Mouse (Mus musculus): ENCODE measurements around the gene Zfp27. TPM values are rescaled to one million over a fixed set of nuclear protein-coding genes. Genes with fewer than 3 reads are reported as not detected.
A peak's percentile ranks its signal among the peaks of the same experiment; 100 is the strongest.

Gene Zfp27
- polyA plus RNA-seq, 1 experiment, result 0.81 TPM

DNA sequence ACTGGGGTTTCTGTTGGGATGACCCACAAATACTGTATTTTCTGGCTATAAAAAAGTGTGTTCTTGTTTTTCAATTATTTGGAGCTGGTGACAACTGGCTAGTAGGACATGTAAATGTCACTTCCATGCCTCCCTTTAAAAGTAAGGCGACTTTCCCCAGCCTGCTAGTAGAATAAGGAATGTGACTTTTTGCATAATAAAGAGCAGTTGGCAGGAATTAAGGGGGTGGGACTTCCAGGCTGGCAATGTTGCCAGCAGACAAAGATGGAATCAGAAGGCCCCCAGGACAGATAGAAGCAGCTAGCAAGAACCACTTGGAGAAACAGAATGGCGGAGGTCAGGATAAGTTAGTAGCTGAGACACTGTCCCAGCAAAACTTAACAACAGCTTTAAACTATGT lies 3.9 kb upstream of the Zfp27 start:
- H3K36me3 ChIP-seq (ENCODE audit: control insufficient read depth, insufficient read depth, low read length), result peaks cover 12% of the 10 kb centered on the region
- no peak overlapping the region for H3K4me3 ChIP-seq (ENCODE audit: low read depth, low read length)
- H3K4me1 ChIP-seq (ENCODE audit: control insufficient read depth, insufficient read depth, insufficient read length, low read length), result peaks cover 2% of the 10 kb centered on the region; the same call in 1 of the 2 replicates
- 87% methylated on average over 2 of the region's 2 CpGs for WGBS
- TF ChIP-seq POLR2A (IDR thresholded peaks at IDR 0.05; ENCODE audit: low read depth, low read length), result no peak
- TF ChIP-seq CTCF (IDR thresholded peaks at IDR 0.05; ENCODE audit: extremely low read depth, insufficient read length, insufficient replicate concordance, low read depth, low read length), result no peak
- H3K27ac ChIP-seq (ENCODE audit: insufficient read depth, low read depth, low read length), result no peak overlapping the region
- no peaks in the 10 kb centered on the region for H3K27me3 ChIP-seq (ENCODE audit: control insufficient read depth, insufficient read depth, low read length)

DNA sequence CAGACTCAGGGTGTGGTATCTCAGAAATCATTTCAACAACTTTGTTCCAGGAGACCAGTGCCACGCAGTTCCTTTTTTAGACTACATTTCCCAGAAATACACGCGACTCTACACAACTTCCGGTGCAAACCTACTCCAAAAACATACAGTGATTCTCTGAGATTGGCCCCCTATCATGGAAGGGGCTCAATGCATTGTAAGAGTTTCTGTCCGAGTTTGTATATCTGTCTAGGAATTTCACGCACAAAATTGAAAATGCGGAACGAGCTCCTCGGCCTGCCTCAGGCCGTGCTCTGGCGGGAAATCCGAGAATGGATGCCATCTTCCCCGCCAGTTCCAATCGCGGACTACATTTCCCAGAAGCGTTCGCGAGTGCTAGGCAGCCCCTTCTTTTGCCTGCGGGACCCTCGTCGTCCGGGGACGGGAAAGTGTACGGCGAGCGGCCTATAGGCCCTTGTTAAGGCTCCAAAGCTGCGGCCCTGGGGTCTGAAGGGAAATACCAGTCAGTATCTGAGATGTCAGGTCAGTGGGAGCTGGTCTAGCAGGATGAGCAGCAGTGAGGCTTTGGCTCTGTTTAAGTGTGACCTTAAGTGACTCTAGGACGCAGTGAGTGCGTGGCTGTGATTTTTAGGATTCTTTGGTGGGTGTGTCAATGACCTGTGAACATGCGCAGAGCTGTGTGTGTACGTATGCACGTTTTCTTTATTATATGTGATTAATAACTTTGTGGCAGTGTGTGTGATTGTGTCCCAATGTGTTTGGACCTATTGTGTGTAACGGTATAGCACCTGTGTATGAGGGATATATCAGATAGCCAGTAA lies 2.0 kb upstream of the Zfp27 start, which contains the start of gene Zfp383:
TSS of gene Zfp383 (plus strand) at position 94 of the 821 bp plus-strand sequence.
- Histone ChIP-seq H3K27ac (ENCODE audit: insufficient read depth, low read depth, low read length) (peak within 1 kb of the TSS; percentile 48), H3K27me3 (ENCODE audit: control insufficient read depth, insufficient read depth, low read length) (no peaks in the 10 kb centered on the region), H3K4me1 (ENCODE audit: control insufficient read depth, insufficient read depth, insufficient read length, low read length) (peaks cover 2% of the 10 kb centered on the region; the same call in 1 of the 2 replicates), H3K4me3 (ENCODE audit: low read depth, low read length) (peak within 1 kb of the TSS; percentile 76), H3K36me3 (ENCODE audit: control insufficient read depth, insufficient read depth, low read length) (peaks cover 4% of the 10 kb centered on the region; the same call in 1 of the 2 replicates)
- 0 out of 2 replicates have a peak, but pooled peaks have one; percentile 11 for TF ChIP-seq POLR2A (IDR thresholded peaks at IDR 0.05; ENCODE audit: low read depth, low read length)
- no peak for TF ChIP-seq CTCF (IDR thresholded peaks at IDR 0.05; ENCODE audit: extremely low read depth, insufficient read length, insufficient replicate concordance, low read depth, low read length)
- WGBS, result under 1% methylated on average over 33 of the region's 33 CpGs

DNA sequence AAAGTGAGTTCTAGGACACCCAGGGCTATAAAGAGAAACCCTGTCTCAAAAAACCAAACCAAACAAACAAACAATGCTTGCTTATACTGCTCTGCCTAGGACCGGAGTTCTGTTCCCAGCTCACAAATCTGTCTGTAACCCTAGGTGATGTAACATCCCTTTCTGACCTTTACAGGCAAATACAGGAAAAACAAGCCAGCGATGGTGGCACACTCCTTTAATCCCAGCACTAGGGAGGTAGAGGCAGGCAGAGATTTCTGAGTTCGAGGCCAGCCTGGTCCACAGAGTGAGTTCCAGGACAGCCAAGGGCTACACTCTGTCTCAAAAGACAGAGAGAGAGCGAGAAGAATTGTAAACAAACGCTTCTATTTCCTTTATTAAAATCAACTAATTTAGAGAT lies 834 bp upstream of the Zfp27 start:
- 88% methylated on average over 5 of the region's 5 CpGs for WGBS
- TF ChIP-seq POLR2A (IDR thresholded peaks at IDR 0.05; ENCODE audit: low read depth, low read length) (no peak), CTCF (IDR thresholded peaks at IDR 0.05; ENCODE audit: extremely low read depth, insufficient read length, insufficient replicate concordance, low read depth, low read length) (no peak)
- Histone ChIP-seq H3K27me3 (ENCODE audit: control insufficient read depth, insufficient read depth, low read length) (no peaks in the 10 kb centered on the region), H3K36me3 (ENCODE audit: control insufficient read depth, insufficient read depth, low read length) (0 out of 2 replicates have a peak, but pooled peaks cover 5% of the 10 kb centered on the region), H3K4me1 (ENCODE audit: control insufficient read depth, insufficient read depth, insufficient read length, low read length) (peaks cover 2% of the 10 kb centered on the region; the same call in 1 of the 2 replicates), H3K27ac (ENCODE audit: insufficient read depth, low read depth, low read length) (no peak overlapping the region), H3K4me3 (ENCODE audit: low read depth, low read length) (no peak overlapping the region)

DNA sequence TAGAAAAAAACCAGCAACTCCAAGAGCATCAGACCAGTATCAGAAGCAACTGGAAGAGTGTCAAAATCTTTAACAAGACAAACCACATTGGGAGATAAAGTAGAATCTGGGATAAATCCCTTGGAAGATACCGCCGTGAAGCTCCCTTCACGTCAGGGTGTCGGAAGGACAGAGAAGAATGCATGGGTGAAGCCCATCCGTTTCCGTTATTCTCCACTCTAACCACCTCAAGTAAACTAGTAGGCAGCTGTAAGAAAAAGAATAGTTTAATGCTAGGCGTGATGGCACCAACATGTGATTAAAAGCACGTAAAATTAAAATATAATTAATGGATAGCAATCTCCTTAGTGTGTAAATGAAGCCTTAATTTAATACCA lies 298 bp upstream of the Zfp27 start:
- TF ChIP-seq POLR2A (IDR thresholded peaks at IDR 0.05; ENCODE audit: low read depth, low read length), result no peak
- H3K27me3 ChIP-seq (ENCODE audit: control insufficient read depth, insufficient read depth, low read length), result no peaks in the 10 kb centered on the region
- WGBS, result 16% methylated on average over 8 of the region's 8 CpGs
- peak overlapping the region; percentile 24; the same call in 1 of the 2 replicates for H3K4me3 ChIP-seq (ENCODE audit: low read depth, low read length)
- H3K36me3 ChIP-seq (ENCODE audit: control insufficient read depth, insufficient read depth, low read length), result peaks cover 6% of the 10 kb centered on the region; the same call in 1 of the 2 replicates
- H3K27ac ChIP-seq (ENCODE audit: insufficient read depth, low read depth, low read length), result peak overlapping the region; percentile 89
- peaks cover 2% of the 10 kb centered on the region; the same call in 1 of the 2 replicates for H3K4me1 ChIP-seq (ENCODE audit: control insufficient read depth, insufficient read depth, insufficient read length, low read length)

DNA sequence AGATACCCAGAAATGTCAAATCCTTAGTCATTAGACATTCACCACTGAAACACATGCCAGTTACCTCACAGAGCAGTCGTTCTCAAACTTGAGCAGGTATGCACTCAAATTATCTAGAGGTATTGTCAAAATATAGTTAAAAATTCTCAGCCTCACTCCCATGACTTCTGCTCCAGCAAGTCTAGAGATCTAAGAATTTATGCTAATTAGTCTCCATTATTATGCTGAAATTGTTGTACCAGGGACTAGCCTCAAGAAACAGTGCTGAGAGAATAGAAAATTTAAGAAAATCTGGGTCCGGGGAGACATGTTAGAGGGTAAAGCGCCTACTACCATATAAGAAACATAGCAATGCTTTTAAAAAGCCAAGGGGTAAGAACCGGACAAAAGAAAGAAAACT lies 2.3 kb downstream of the Zfp27 start:
- peaks cover 2% of the 10 kb centered on the region; the same call in 1 of the 2 replicates for H3K4me1 ChIP-seq (ENCODE audit: control insufficient read depth, insufficient read depth, insufficient read length, low read length)
- no peak overlapping the region for H3K4me3 ChIP-seq (ENCODE audit: low read depth, low read length)
- no peak for TF ChIP-seq CTCF (IDR thresholded peaks at IDR 0.05; ENCODE audit: extremely low read depth, insufficient read length, insufficient replicate concordance, low read depth, low read length)
- no peak for TF ChIP-seq POLR2A (IDR thresholded peaks at IDR 0.05; ENCODE audit: low read depth, low read length)
- peaks cover 22% of the 10 kb centered on the region for H3K36me3 ChIP-seq (ENCODE audit: control insufficient read depth, insufficient read depth, low read length)
- no peak overlapping the region for H3K27ac ChIP-seq (ENCODE audit: insufficient read depth, low read depth, low read length)
- H3K27me3 ChIP-seq (ENCODE audit: control insufficient read depth, insufficient read depth, low read length), result no peaks in the 10 kb centered on the region
- WGBS, result 99% methylated on average over 4 of the region's 4 CpGs

DNA sequence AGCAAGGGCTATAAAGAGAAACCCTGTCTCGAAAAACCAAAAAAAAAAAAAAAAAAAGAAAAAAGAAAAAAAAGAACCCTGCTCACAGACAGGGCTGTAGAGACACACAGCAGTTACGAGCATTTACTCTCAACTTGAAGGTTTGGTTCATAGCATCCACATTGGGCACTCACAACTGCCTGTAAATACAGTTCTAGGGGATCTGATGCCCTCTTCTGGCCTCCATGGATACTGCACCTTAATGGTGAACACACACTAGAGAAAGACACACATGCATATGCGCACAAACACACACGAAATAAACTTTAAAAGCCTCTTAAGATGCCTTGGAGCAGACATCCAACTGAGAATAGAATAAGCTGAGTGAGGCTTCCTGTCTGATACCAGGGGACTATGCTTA lies 8.0 kb downstream of the Zfp27 start:
- Histone ChIP-seq H3K27me3 (ENCODE audit: control insufficient read depth, insufficient read depth, low read length) (no peaks in the 10 kb centered on the region), H3K4me3 (ENCODE audit: low read depth, low read length) (no peak overlapping the region), H3K36me3 (ENCODE audit: control insufficient read depth, insufficient read depth, low read length) (peaks cover 62% of the 10 kb centered on the region), H3K4me1 (ENCODE audit: control insufficient read depth, insufficient read depth, insufficient read length, low read length) (no peaks in the 10 kb centered on the region), H3K27ac (ENCODE audit: insufficient read depth, low read depth, low read length) (no peak overlapping the region)
- WGBS, result 89% methylated on average over 4 of the region's 4 CpGs
- TF ChIP-seq POLR2A (IDR thresholded peaks at IDR 0.05; ENCODE audit: low read depth, low read length), result no peak
- TF ChIP-seq CTCF (IDR thresholded peaks at IDR 0.05; ENCODE audit: extremely low read depth, insufficient read length, insufficient replicate concordance, low read depth, low read length), result no peak

DNA sequence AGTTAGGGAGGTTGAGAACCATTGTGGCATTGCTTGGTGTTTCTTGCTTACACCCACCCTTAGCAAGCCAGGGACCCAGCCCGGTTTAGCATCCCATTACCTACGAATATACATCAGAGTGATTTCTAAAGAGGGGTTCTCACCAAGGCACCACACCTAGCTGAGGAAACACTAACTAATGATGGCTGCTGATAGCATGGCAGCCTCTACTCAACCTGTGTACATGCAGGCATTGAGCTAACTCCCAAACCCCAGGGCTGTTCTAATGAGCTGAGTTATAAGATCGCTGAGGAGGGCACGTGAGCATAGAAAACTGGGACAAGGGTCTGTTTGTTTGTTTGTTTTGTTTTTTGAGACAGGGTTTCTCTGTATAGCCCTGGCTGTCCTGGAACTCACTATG lies 13.6 kb downstream of the Zfp27 start:
- no peak overlapping the region for H3K4me3 ChIP-seq (ENCODE audit: low read depth, low read length)
- WGBS, result 98% methylated on average over 4 of the region's 4 CpGs
- peaks cover 34% of the 10 kb centered on the region for H3K36me3 ChIP-seq (ENCODE audit: control insufficient read depth, insufficient read depth, low read length)
- no peaks in the 10 kb centered on the region for H3K4me1 ChIP-seq (ENCODE audit: control insufficient read depth, insufficient read depth, insufficient read length, low read length)
- no peak overlapping the region for H3K27ac ChIP-seq (ENCODE audit: insufficient read depth, low read depth, low read length)
- no peaks in the 10 kb centered on the region; the same call in 1 of the 2 replicates for H3K27me3 ChIP-seq (ENCODE audit: control insufficient read depth, insufficient read depth, low read length)
- TF ChIP-seq CTCF (IDR thresholded peaks at IDR 0.05; ENCODE audit: extremely low read depth, insufficient read length, insufficient replicate concordance, low read depth, low read length) (no peak), POLR2A (IDR thresholded peaks at IDR 0.05; ENCODE audit: low read depth, low read length) (no peak)

Data from small intestine, adult 2 months (tissue).